Mouse (Mus musculus): ENCODE data around the gene Ccnd2. TPM values are rescaled to one million over a fixed set of nuclear protein-coding genes. Genes with fewer than 3 reads are reported as not detected.

Gene Ccnd2
- total RNA-seq (2023) = 387 TPM

GRCm38 (mm10) chr6:127152106-127152951, at the start of gene Ccnd2:
Gene Ccnd2 (minus strand): TSS chr6:127152193.

GRCm38 (mm10) chr6:127109402-127109930, 42.5 kb downstream of the Ccnd2 start, which contains the start of gene Tigar:
Gene Tigar (minus strand): TSS chr6:127109557.

Other genes with a start within 250 kb of the Ccnd2 start
- 0.68 TPM for gene Dyrk4, start 230.4 kb downstream of the Ccnd2 start, total RNA-seq (2023)
- 1.7 TPM for gene Rad51ap1, start 212.6 kb downstream of the Ccnd2 start, total RNA-seq (2023)
- 22.8 TPM for gene D6Wsu163e, start 212.2 kb downstream of the Ccnd2 start, total RNA-seq (2023)
- not detected for gene Fgf6, start 136.6 kb downstream of the Ccnd2 start, total RNA-seq (2023)
- not detected for gene Fgf23, start 79.3 kb downstream of the Ccnd2 start, total RNA-seq (2023)
- 9.9 TPM for gene Tigar, start 42.6 kb downstream of the Ccnd2 start, total RNA-seq (2023)

All from CD4-positive naive resting alpha-beta T cell, adult 57 days (primary cell).